Mouse (Mus musculus) heart, embryonic 11.5 days (tissue): ENCODE data around the gene Rfng. TPM values are rescaled to one million over a fixed set of nuclear protein-coding genes. Genes with fewer than 3 reads are reported as not detected.

Source experiments
- polyA plus RNA-seq: library from polyadenylated mRNA; unstranded; fragments of >200 nt; fragmentation: Nextera tagmentation; extraction: Ambion mirVana; gene quantifications from 2 replicates; pipeline ENCODE4 v1.2.1, GENCODE M21; 2014

The Rfng gene
- polyA plus RNA-seq, 1 experiment from 2014 or later: 15.0 TPM

Other genes starting within 250 kb of the Rfng start
- 157 and 168 TPM in 2 replicates for gene Mcrip1, start 234.5 kb downstream of the Rfng start, polyA plus RNA-seq
- gene Ppp1r27, start 233.1 kb downstream of the Rfng start, polyA plus RNA-seq: not detected in 2 replicates
- gene P4hb, start 211.0 kb downstream of the Rfng start, polyA plus RNA-seq: 506 and 569 TPM in 2 replicates
- 468 and 477 TPM in 2 replicates for gene Arhgdia, start 202.6 kb downstream of the Rfng start, polyA plus RNA-seq
- gene Alyref, start 185.8 kb downstream of the Rfng start, polyA plus RNA-seq: 333 and 334 TPM in 2 replicates
- gene Anapc11, start 185.8 kb downstream of the Rfng start, polyA plus RNA-seq: 200 and 201 TPM in 2 replicates
- 8.8 and 9.1 TPM in 2 replicates for gene Npb, start 175.7 kb downstream of the Rfng start, polyA plus RNA-seq
- 79.2 and 79.9 TPM in 2 replicates for gene Pcyt2, start 166.3 kb downstream of the Rfng start, polyA plus RNA-seq
- 18.8 and 22.5 TPM in 2 replicates for gene Sirt7, start 159.0 kb downstream of the Rfng start, polyA plus RNA-seq
- 19.4 and 20.2 TPM in 2 replicates for gene Mafg, start 150.6 kb downstream of the Rfng start, polyA plus RNA-seq
- 22.8 and 24.9 TPM in 2 replicates for gene Pycr1, start 140.4 kb downstream of the Rfng start, polyA plus RNA-seq
- 8.1 and 12.3 TPM in 2 replicates for gene Myadml2, start 136.0 kb downstream of the Rfng start, polyA plus RNA-seq
- gene Notum, start 123.0 kb downstream of the Rfng start, polyA plus RNA-seq: 1.4 and 1.5 TPM in 2 replicates
- 93.9 and 103 TPM in 2 replicates for gene Aspscr1, start 111.2 kb downstream of the Rfng start, polyA plus RNA-seq
- gene Cenpx, start 70.5 kb downstream of the Rfng start, polyA plus RNA-seq: 114 and 129 TPM in 2 replicates
- 21.8 and 23.2 TPM in 2 replicates for gene Lrrc45, start 70.3 kb downstream of the Rfng start, polyA plus RNA-seq
- gene Rac3, start 62.7 kb downstream of the Rfng start, polyA plus RNA-seq: 1.7 and 3.0 TPM in 2 replicates
- gene Dcxr, start 56.9 kb downstream of the Rfng start, polyA plus RNA-seq: 5.1 and 6.6 TPM in 2 replicates
- gene Cbr2, start 52.1 kb downstream of the Rfng start, polyA plus RNA-seq: 0.36 and 1.0 TPM in 2 replicates
- gene Hmga1b, start 21.4 kb downstream of the Rfng start, polyA plus RNA-seq: 4.5 and 5.8 TPM in 2 replicates
- gene Gps1, start 65 bp upstream of the Rfng start, polyA plus RNA-seq: 166 and 179 TPM in 2 replicates
- gene Dus1l, start 12.2 kb upstream of the Rfng start, polyA plus RNA-seq: 50.0 and 59.9 TPM in 2 replicates
- 33.9 and 42.6 TPM in 2 replicates for gene Fasn, start 40.3 kb upstream of the Rfng start, polyA plus RNA-seq
- gene Ccdc57, start 148.7 kb upstream of the Rfng start, polyA plus RNA-seq: 3.3 and 3.9 TPM in 2 replicates
- gene Slc16a3, start 164.3 kb upstream of the Rfng start, polyA plus RNA-seq: 176 and 189 TPM in 2 replicates
- 47.9 and 58.5 TPM in 2 replicates for gene Csnk1d, start 207.1 kb upstream of the Rfng start, polyA plus RNA-seq